Mouse (Mus musculus): Measurements from ENCODE around the gene Cd37. TPM values are rescaled to one million over a fixed set of nuclear protein-coding genes. Genes with fewer than 3 reads are reported as not detected.

Gene Cd37
- 10.3 and 10.8 TPM in 2 replicates for polyA plus RNA-seq (2015; fragmentation: Nextera tagmentation; extraction: Ambion mirVana)

- H3K4me1 ChIP-seq (replicated peaks): peaks cover 55% of the 10 kb centered on the region
- DNase-seq (peak; percentile 67), ATAC-seq (ENCODE audit: low read depth) (peak; percentile 80)
- 8% methylated on average over 20 of the region's 20 CpGs for WGBS (ENCODE audit: insufficient replicate concordance)
- peaks cover 3% of the 10 kb centered on the region for H3K27me3 ChIP-seq
- peak within 1 kb of the TSS; percentile 63 for H3K27ac ChIP-seq
- H3K36me3 ChIP-seq: no peaks in the 10 kb centered on the region
- H3K4me3 ChIP-seq (replicated peaks): peak within 1 kb of the TSS; percentile 57
- H3K9me3 ChIP-seq (replicated peaks): no peaks in the 10 kb centered on the region
- H3K9ac ChIP-seq: peak within 1 kb of the TSS; percentile 63
- H3K4me2 ChIP-seq: peak within 1 kb of the TSS; percentile 70
These were observed at the start of gene Cd37 for GRCm38 (mm10) chr7:45238723-45239496. Gene Cd37 (minus strand): TSS chr7:45239115.

GRCm38 (mm10) chr7:45286486-45286885 lies 47.6 kb upstream of the Cd37 start:
- Histone ChIP-seq H3K4me2 (no peak overlapping the region), H3K27ac (no peak overlapping the region)
- 67% methylated on average over 13 of the region's 13 CpGs for WGBS (ENCODE audit: insufficient replicate concordance)

GRCm38 (mm10) chr7:45277136-45277760 lies 38.3 kb upstream of the Cd37 start, which contains the start of gene Slc6a21:
Gene Slc6a21 (plus strand): TSS chr7:45277513.
- Histone ChIP-seq H3K27ac (no peak within 1 kb of the TSS), H3K9ac (peak within 1 kb of the TSS; percentile 51), H3K9me3 (replicated peaks) (no peaks in the 10 kb centered on the region), H3K27me3 (0 out of 2 replicates have a peak, but pooled peaks cover 13% of the 10 kb centered on the region), H3K4me3 (replicated peaks) (peak within 1 kb of the TSS; percentile 49), H3K36me3 (no peaks in the 10 kb centered on the region), H3K4me2 (peak within 1 kb of the TSS; percentile 70), H3K4me1 (replicated peaks) (peaks cover 5% of the 10 kb centered on the region)
- 6% methylated on average over 44 of the region's 44 CpGs for WGBS (ENCODE audit: insufficient replicate concordance)
- ATAC-seq (ENCODE audit: low read depth): no peak
- peak; percentile 60 for DNase-seq

More at GRCm38 (mm10) chr7:45286486-45286885, 47.6 kb upstream of the Cd37 start:
- 0 out of 2 replicates have a peak, but pooled peaks cover 3% of the 10 kb centered on the region for H3K27me3 ChIP-seq
- no peak overlapping the region for H3K9ac ChIP-seq
- ATAC-seq (ENCODE audit: low read depth) (no peak), DNase-seq (no peak)
- H3K9me3 ChIP-seq (replicated peaks): no peaks in the 10 kb centered on the region
- no peaks in the 10 kb centered on the region for H3K4me1 ChIP-seq (replicated peaks)
- no peaks in the 10 kb centered on the region for H3K36me3 ChIP-seq
- H3K4me3 ChIP-seq (replicated peaks): no peak overlapping the region

- Histone ChIP-seq H3K27me3 (peaks cover 6% of the 10 kb centered on the region; the same call in 1 of the 2 replicates), H3K4me3 (replicated peaks) (no peak overlapping the region), H3K27ac (no peak overlapping the region), H3K36me3 (no peaks in the 10 kb centered on the region), H3K4me1 (replicated peaks) (peaks cover 5% of the 10 kb centered on the region), H3K9me3 (replicated peaks) (no peaks in the 10 kb centered on the region), H3K9ac (no peak overlapping the region), H3K4me2 (no peak overlapping the region)
- 62% methylated on average over 8 of the region's 8 CpGs for WGBS (ENCODE audit: insufficient replicate concordance)
- DNase-seq: no peak
- ATAC-seq (ENCODE audit: low read depth): peak; percentile 41; the same call in 1 of the 2 replicates
These were observed 34.8 kb upstream of the Cd37 start for GRCm38 (mm10) chr7:45273672-45274071.

GRCm38 (mm10) chr7:45272786-45273412 lies 34.0 kb upstream of the Cd37 start:
- no peaks in the 10 kb centered on the region for H3K36me3 ChIP-seq
- peaks cover 12% of the 10 kb centered on the region; the same call in 1 of the 2 replicates for H3K27me3 ChIP-seq
- H3K9me3 ChIP-seq (replicated peaks): no peaks in the 10 kb centered on the region
- no peak overlapping the region for H3K27ac ChIP-seq
- H3K4me2 ChIP-seq: no peak overlapping the region
- no peak overlapping the region for H3K4me3 ChIP-seq (replicated peaks)
- whole genome bisulfite sequencing (ENCODE audit: insufficient replicate concordance): 64% methylated on average over 10 of the region's 10 CpGs
- no peak for DNase-seq
- no peak overlapping the region for H3K9ac ChIP-seq
- H3K4me1 ChIP-seq (replicated peaks): peaks cover 5% of the 10 kb centered on the region
- ATAC-seq (ENCODE audit: low read depth): no peak

- Histone ChIP-seq H3K9me3 (replicated peaks) (no peaks in the 10 kb centered on the region), H3K4me1 (replicated peaks) (no peaks in the 10 kb centered on the region), H3K9ac (no peak overlapping the region), H3K36me3 (no peaks in the 10 kb centered on the region), H3K27me3 (peaks cover 25% of the 10 kb centered on the region), H3K27ac (no peak overlapping the region), H3K4me3 (replicated peaks) (no peak overlapping the region), H3K4me2 (no peak overlapping the region)
- no peak for DNase-seq
- no peak for ATAC-seq (ENCODE audit: low read depth)
- WGBS (ENCODE audit: insufficient replicate concordance): 36% methylated on average over 1 of the region's 1 CpGs
These were observed 26.6 kb upstream of the Cd37 start for GRCm38 (mm10) chr7:45265518-45265917.

- Histone ChIP-seq H3K9ac (no peak overlapping the region), H3K9me3 (replicated peaks) (no peaks in the 10 kb centered on the region), H3K4me2 (no peak overlapping the region), H3K27me3 (peaks cover 30% of the 10 kb centered on the region), H3K4me1 (replicated peaks) (no peaks in the 10 kb centered on the region), H3K36me3 (no peaks in the 10 kb centered on the region), H3K4me3 (replicated peaks) (no peak overlapping the region), H3K27ac (no peak overlapping the region)
- 44% methylated on average over 3 of the region's 3 CpGs for WGBS (ENCODE audit: insufficient replicate concordance)
- ATAC-seq (ENCODE audit: low read depth): no peak
- DNase-seq: no peak
These were observed 25.4 kb upstream of the Cd37 start for GRCm38 (mm10) chr7:45264348-45264747.

GRCm38 (mm10) chr7:45263006-45263607 lies 24.2 kb upstream of the Cd37 start:
- Histone ChIP-seq H3K27me3 (peaks cover 26% of the 10 kb centered on the region), H3K9me3 (replicated peaks) (no peaks in the 10 kb centered on the region), H3K9ac (no peak overlapping the region), H3K36me3 (no peaks in the 10 kb centered on the region), H3K4me2 (no peak overlapping the region), H3K27ac (no peak overlapping the region), H3K4me3 (replicated peaks) (no peak overlapping the region), H3K4me1 (replicated peaks) (no peaks in the 10 kb centered on the region)
- WGBS (ENCODE audit: insufficient replicate concordance): 54% methylated on average over 7 of the region's 7 CpGs
- DNase-seq (no peak), ATAC-seq (ENCODE audit: low read depth) (no peak)

- no peaks in the 10 kb centered on the region for H3K4me1 ChIP-seq (replicated peaks)
- H3K4me3 ChIP-seq (replicated peaks): no peak overlapping the region
- H3K9ac ChIP-seq: no peak overlapping the region
- no peak overlapping the region for H3K4me2 ChIP-seq
- no peak overlapping the region for H3K27ac ChIP-seq
- H3K27me3 ChIP-seq: peaks cover 18% of the 10 kb centered on the region
- no peak for ATAC-seq (ENCODE audit: low read depth)
- 42% methylated on average over 7 of the region's 7 CpGs for WGBS (ENCODE audit: insufficient replicate concordance)
- H3K9me3 ChIP-seq (replicated peaks): no peaks in the 10 kb centered on the region
- H3K36me3 ChIP-seq: no peaks in the 10 kb centered on the region
- DNase-seq: no peak
These were observed 23.4 kb upstream of the Cd37 start for GRCm38 (mm10) chr7:45262266-45262665.

- Histone ChIP-seq H3K27ac (no peak overlapping the region), H3K4me3 (replicated peaks) (no peak overlapping the region), H3K4me1 (replicated peaks) (no peaks in the 10 kb centered on the region), H3K36me3 (no peaks in the 10 kb centered on the region), H3K9ac (no peak overlapping the region), H3K9me3 (replicated peaks) (no peaks in the 10 kb centered on the region), H3K27me3 (peaks cover 15% of the 10 kb centered on the region), H3K4me2 (no peak overlapping the region)
- DNase-seq (no peak), ATAC-seq (ENCODE audit: low read depth) (no peak)
- 64% methylated on average over 8 of the region's 8 CpGs for WGBS (ENCODE audit: insufficient replicate concordance)
These were observed 20.4 kb upstream of the Cd37 start for GRCm38 (mm10) chr7:45259281-45259680.

Data from liver, embryonic 13.5 days (tissue).